Mouse (Mus musculus) limb, embryonic 10.5 days (tissue): ENCODE results near the gene Alk. TPM values are rescaled to one million over a fixed set of nuclear protein-coding genes. Genes with fewer than 3 reads are reported as not detected.

ENCODE experiments used
- DNase-seq: peaks from one replicate; pipeline ENCODE4 v3.0.0-alpha.2; 2017; ENCODE audit warnings: low spot score
- H3K27ac ChIP-seq: fragments of 300-500 bp; sonication (generic); 2 replicates; pipeline ENCODE4 v1.5.1; 2016; ENCODE audit warnings: mild to moderate bottlenecking
- H3K27me3 ChIP-seq: fragments of 300-500 bp; sonication (generic); 2 replicates; pipeline ENCODE4 v1.6.1; 2016; ENCODE audit warnings: low read depth, mild to moderate bottlenecking; ENCODE audit not compliant: poor library complexity, severe bottlenecking
- H3K36me3 ChIP-seq: fragments of 300-500 bp; sonication (generic); 2 replicates; pipeline ENCODE4 v1.6.1; 2016; ENCODE audit warnings: mild to moderate bottlenecking, moderate library complexity
- H3K4me1 ChIP-seq: fragments of 300-500 bp; sonication (generic); 2 replicates; pipeline ENCODE4 v1.6.1; 2016
- H3K4me3 ChIP-seq: fragments of 300-500 bp; sonication (generic); 2 replicates; pipeline ENCODE4 v1.5.1; 2016; ENCODE audit warnings: mild to moderate bottlenecking, moderate library complexity
- H3K9me3 ChIP-seq: fragments of 300-500 bp; sonication (generic); replicated peaks from 2 replicates; pipeline ENCODE4 v1.6.1; 2016; ENCODE audit warnings: mild to moderate bottlenecking
- WGBS: fragments of 180-500 bp; shearing (Covaris S2); methylation state at CpG from one replicate; pipeline ENCODE4 v1.1.7; 2016; 5-methylcytosine and 5-hydroxymethylcytosine counted together
- polyA plus RNA-seq: library from polyadenylated mRNA; unstranded; fragments of >200 nt; fragmentation: Nextera tagmentation; extraction: Ambion mirVana; gene quantifications from 2 replicates; pipeline ENCODE4 v1.2.1, GENCODE M21; 2016

Alk gene
- polyA plus RNA-seq, 1 experiment from 2014 or later, result 0.04 TPM

GRCm38 (mm10) chr17:71980518-71981145, 623.8 kb downstream of the Alk start:
- 48% methylated on average over 3 of the region's 3 CpGs for WGBS
- no peak overlapping the region for H3K27ac ChIP-seq
- no peaks in the 10 kb centered on the region for H3K36me3 ChIP-seq
- no peak overlapping the region for H3K4me3 ChIP-seq
- no peak for DNase-seq
- no peaks in the 10 kb centered on the region for H3K9me3 ChIP-seq
- peaks cover 8% of the 10 kb centered on the region; the same call in 1 of the 2 replicates for H3K4me1 ChIP-seq
- H3K27me3 ChIP-seq, result no peaks in the 10 kb centered on the region

- Histone ChIP-seq H3K27ac (no peak overlapping the region), H3K4me3 (no peak overlapping the region), H3K36me3 (no peaks in the 10 kb centered on the region), H3K9me3 (no peaks in the 10 kb centered on the region), H3K27me3 (no peaks in the 10 kb centered on the region), H3K4me1 (peaks cover 8% of the 10 kb centered on the region; the same call in 1 of the 2 replicates)
- DNase-seq, result no peak
- 88% methylated on average over 8 of the region's 8 CpGs for WGBS
Measured at GRCm38 (mm10) chr17:71979137-71979536, 625.3 kb downstream of the Alk start.

GRCm38 (mm10) chr17:71976661-71977060, 627.8 kb downstream of the Alk start:
- no peak overlapping the region for H3K4me3 ChIP-seq
- no peaks in the 10 kb centered on the region for H3K36me3 ChIP-seq
- no peaks in the 10 kb centered on the region for H3K9me3 ChIP-seq
- peaks cover 8% of the 10 kb centered on the region; the same call in 1 of the 2 replicates for H3K4me1 ChIP-seq
- H3K27me3 ChIP-seq, result no peaks in the 10 kb centered on the region
- no peak for DNase-seq
- no peak overlapping the region for H3K27ac ChIP-seq
- 93% methylated on average over 4 of the region's 4 CpGs for WGBS

GRCm38 (mm10) chr17:71973704-71974103, 630.7 kb downstream of the Alk start:
- 87% methylated on average over 7 of the region's 7 CpGs for WGBS
- Histone ChIP-seq H3K4me1 (no peaks in the 10 kb centered on the region), H3K27me3 (no peaks in the 10 kb centered on the region), H3K9me3 (no peaks in the 10 kb centered on the region), H3K36me3 (no peaks in the 10 kb centered on the region), H3K4me3 (no peak overlapping the region), H3K27ac (no peak overlapping the region)
- DNase-seq, result no peak

GRCm38 (mm10) chr17:71967356-71967755, 637.1 kb downstream of the Alk start:
- WGBS, result 84% methylated on average over 12 of the region's 12 CpGs
- Histone ChIP-seq H3K4me3 (no peak overlapping the region), H3K4me1 (peaks cover 9% of the 10 kb centered on the region), H3K9me3 (no peaks in the 10 kb centered on the region), H3K27me3 (no peaks in the 10 kb centered on the region), H3K27ac (no peak overlapping the region), H3K36me3 (no peaks in the 10 kb centered on the region)
- DNase-seq, result no peak

- H3K4me3 ChIP-seq, result no peak overlapping the region
- no peaks in the 10 kb centered on the region for H3K27me3 ChIP-seq
- H3K4me1 ChIP-seq, result peaks cover 18% of the 10 kb centered on the region
- no peak overlapping the region for H3K27ac ChIP-seq
- no peak for DNase-seq
- H3K36me3 ChIP-seq, result no peaks in the 10 kb centered on the region
- WGBS, result 82% methylated on average over 9 of the region's 9 CpGs
- no peaks in the 10 kb centered on the region for H3K9me3 ChIP-seq
Measured at GRCm38 (mm10) chr17:71965733-71966606, 638.5 kb downstream of the Alk start.

- Histone ChIP-seq H3K27ac (no peak overlapping the region), H3K4me1 (peaks cover 18% of the 10 kb centered on the region), H3K4me3 (no peak overlapping the region), H3K9me3 (no peaks in the 10 kb centered on the region), H3K27me3 (no peaks in the 10 kb centered on the region), H3K36me3 (no peaks in the 10 kb centered on the region)
- no peak for DNase-seq
- 83% methylated on average over 11 of the region's 11 CpGs for WGBS
Measured at GRCm38 (mm10) chr17:71964610-71965009, 639.8 kb downstream of the Alk start.

GRCm38 (mm10) chr17:71962746-71963145, 641.7 kb downstream of the Alk start:
- H3K27me3 ChIP-seq, result no peaks in the 10 kb centered on the region
- no peak overlapping the region for H3K4me3 ChIP-seq
- H3K4me1 ChIP-seq, result peaks cover 18% of the 10 kb centered on the region
- H3K27ac ChIP-seq, result no peak overlapping the region
- no peaks in the 10 kb centered on the region for H3K36me3 ChIP-seq
- no peaks in the 10 kb centered on the region for H3K9me3 ChIP-seq
- DNase-seq, result peak; percentile 45
- WGBS, result 51% methylated on average over 9 of the region's 9 CpGs

- no peak overlapping the region for H3K4me3 ChIP-seq
- DNase-seq, result no peak
- no peaks in the 10 kb centered on the region for H3K27me3 ChIP-seq
- no peak overlapping the region for H3K27ac ChIP-seq
- H3K36me3 ChIP-seq, result no peaks in the 10 kb centered on the region
- 93% methylated on average over 7 of the region's 7 CpGs for WGBS
- no peaks in the 10 kb centered on the region for H3K4me1 ChIP-seq
- no peaks in the 10 kb centered on the region for H3K9me3 ChIP-seq
Measured at GRCm38 (mm10) chr17:71955011-71955410, 649.4 kb downstream of the Alk start.

GRCm38 (mm10) chr17:71954217-71954844, 650.1 kb downstream of the Alk start:
- DNase-seq, result no peak
- no peak overlapping the region for H3K4me3 ChIP-seq
- no peaks in the 10 kb centered on the region for H3K9me3 ChIP-seq
- H3K36me3 ChIP-seq, result no peaks in the 10 kb centered on the region
- no peak overlapping the region for H3K27ac ChIP-seq
- H3K4me1 ChIP-seq, result no peaks in the 10 kb centered on the region
- WGBS, result 85% methylated on average over 15 of the region's 15 CpGs
- no peaks in the 10 kb centered on the region for H3K27me3 ChIP-seq

GRCm38 (mm10) chr17:71950968-71951367, 653.5 kb downstream of the Alk start:
- Histone ChIP-seq H3K4me3 (no peak overlapping the region), H3K36me3 (no peaks in the 10 kb centered on the region), H3K4me1 (peaks cover 4% of the 10 kb centered on the region; the same call in 1 of the 2 replicates), H3K9me3 (no peaks in the 10 kb centered on the region), H3K27ac (no peak overlapping the region), H3K27me3 (no peaks in the 10 kb centered on the region)
- DNase-seq, result no peak
- WGBS, result 83% methylated on average over 5 of the region's 5 CpGs

- Histone ChIP-seq H3K27ac (no peak overlapping the region), H3K36me3 (no peaks in the 10 kb centered on the region), H3K4me1 (peaks cover 4% of the 10 kb centered on the region; the same call in 1 of the 2 replicates), H3K9me3 (no peaks in the 10 kb centered on the region), H3K4me3 (no peak overlapping the region), H3K27me3 (no peaks in the 10 kb centered on the region)
- WGBS, result 71% methylated on average over 5 of the region's 5 CpGs
- no peak for DNase-seq
Measured at GRCm38 (mm10) chr17:71948687-71949086, 655.7 kb downstream of the Alk start.

GRCm38 (mm10) chr17:71947452-71947851, 657.0 kb downstream of the Alk start:
- Histone ChIP-seq H3K36me3 (no peaks in the 10 kb centered on the region), H3K4me1 (peaks cover 4% of the 10 kb centered on the region; the same call in 1 of the 2 replicates), H3K27me3 (no peaks in the 10 kb centered on the region), H3K4me3 (no peak overlapping the region), H3K27ac (no peak overlapping the region), H3K9me3 (no peaks in the 10 kb centered on the region)
- no peak for DNase-seq
- WGBS, result 10% methylated on average over 9 of the region's 9 CpGs
